Mouse (Mus musculus) naive thymus-derived CD4-positive, alpha-beta T cell, adult 2 months (primary cell): ENCODE results near the gene Pnn.
"Not testable (repeated sequence)": the region's sequence is repeated elsewhere in the genome, so short reads cannot be mapped to it uniquely, and the experiment has no call there.

Source experiments
- DNase-seq: peaks from one replicate; pipeline ENCODE4 v3.0.0-alpha.2; 2011; ENCODE audit warnings: low read depth

The Pnn gene

GRCm38 (mm10) chr12:59066448-59067077 lies at the start of gene Pnn:
TSS of gene Pnn (plus strand) at chr12:59066884.
- DNase-seq: peak; percentile 97

DNA sequence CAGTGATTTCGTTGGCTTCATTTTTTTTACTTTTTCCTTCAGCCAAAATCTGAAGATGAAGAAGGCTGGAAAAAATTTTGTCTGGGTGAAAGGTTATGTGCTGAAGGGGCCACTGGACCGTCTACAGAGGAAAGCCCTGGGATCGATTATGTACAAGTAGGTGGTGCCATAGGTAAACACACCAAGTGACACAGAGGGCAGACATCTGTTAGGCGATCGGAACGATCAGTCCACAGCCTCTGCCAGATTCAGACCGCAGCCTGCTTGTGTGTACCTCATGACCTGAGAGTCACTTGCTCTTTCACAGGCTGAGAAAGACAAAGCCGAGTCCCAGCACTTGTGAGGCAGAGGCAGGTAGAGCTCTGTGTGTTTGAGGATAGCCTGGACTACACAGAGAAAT lies 48.7 kb upstream of the Pnn start:
- DNase-seq: no peak

DNA sequence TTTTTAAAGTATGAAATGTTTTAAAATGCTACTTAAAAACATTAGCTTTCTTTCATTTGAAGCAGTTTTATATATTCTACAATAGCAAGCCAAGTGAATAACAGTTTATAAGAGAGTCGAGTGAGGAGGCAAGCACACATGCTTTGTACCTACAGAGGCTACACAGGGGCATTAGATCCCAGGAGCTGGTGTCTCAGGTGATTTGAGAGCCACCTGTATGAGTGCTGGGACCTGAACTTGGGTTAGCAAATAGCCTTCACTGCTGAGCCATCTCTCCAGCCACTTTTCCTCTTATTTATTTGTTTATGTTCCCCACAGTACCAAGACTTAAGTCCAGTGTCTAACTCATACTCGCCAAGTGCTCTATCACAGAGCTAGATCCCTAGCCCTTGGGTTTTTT lies 46.8 kb upstream of the Pnn start:
- DNase-seq: no peak

DNA sequence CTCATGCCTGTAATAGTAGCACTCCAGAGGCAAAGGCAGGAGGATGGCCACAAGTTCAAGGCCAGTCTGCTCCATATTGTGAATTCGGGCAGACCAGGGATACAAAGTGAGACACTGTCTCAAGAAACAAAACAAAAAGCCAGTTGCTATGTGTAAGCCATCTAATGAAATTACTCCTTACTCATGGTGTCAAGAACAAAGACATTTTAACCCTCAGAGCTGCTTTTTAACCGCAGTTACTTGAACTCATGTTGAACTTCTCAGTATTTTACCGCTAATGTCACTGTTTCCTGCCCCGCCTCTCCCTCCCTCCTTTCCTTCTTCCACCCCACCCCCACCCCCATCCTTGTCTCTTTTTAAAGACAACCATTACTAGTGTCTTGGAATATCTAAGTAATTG lies 45.4 kb upstream of the Pnn start:
- DNase-seq: peak; percentile 50

GRCm38 (mm10) chr12:59032101-59032500 lies 34.6 kb upstream of the Pnn start:
- DNase-seq: peak; percentile 55

GRCm38 (mm10) chr12:59039162-59039970 lies 27.3 kb upstream of the Pnn start:
- no peak for DNase-seq

GRCm38 (mm10) chr12:59039971-59040844 lies 26.5 kb upstream of the Pnn start:
- DNase-seq: peak; percentile 33

DNA sequence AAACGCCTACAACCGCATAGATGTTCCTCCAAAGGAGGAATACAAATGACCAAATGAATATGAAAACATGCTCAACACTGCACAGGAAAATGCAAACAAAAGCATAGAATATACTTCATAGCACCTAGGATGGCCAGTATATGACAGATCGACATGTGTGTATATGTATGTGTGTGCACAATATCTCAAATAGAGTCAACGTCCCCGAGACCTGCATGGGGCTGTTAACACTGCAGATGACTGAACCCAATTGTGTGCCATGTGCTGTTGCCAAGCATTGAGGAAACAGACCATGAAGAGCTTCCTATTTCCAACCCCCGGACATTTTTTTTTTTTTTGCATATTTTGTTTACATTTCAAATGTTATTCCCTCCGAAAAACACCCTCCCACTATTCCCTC lies 25.8 kb upstream of the Pnn start:
- DNase-seq: no peak

DNA sequence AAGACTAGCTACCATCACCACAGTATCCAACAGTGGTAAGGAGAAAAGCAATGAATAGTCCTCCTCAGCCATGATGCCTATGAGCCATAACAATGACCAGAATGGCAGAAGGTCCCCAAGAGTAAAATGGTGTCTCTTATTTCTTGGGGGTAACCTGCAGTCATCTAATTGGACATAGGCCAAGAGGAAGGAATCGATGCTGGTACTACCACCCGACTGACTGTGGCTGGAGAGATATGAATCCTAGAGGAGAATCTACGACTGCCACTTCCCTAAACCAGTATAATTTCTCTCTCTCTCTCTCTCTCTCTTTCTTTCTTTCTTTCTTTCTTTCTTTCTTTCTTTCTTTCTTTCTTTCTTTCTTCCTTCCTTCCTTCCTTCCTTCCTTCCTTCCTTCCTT lies 14.2 kb upstream of the Pnn start:
- no peak for DNase-seq

- no peak for DNase-seq
Measured at GRCm38 (mm10) chr12:59053166-59053565, 13.5 kb upstream of the Pnn start.

GRCm38 (mm10) chr12:59053976-59054375 lies 12.7 kb upstream of the Pnn start:
- no peak for DNase-seq

DNA sequence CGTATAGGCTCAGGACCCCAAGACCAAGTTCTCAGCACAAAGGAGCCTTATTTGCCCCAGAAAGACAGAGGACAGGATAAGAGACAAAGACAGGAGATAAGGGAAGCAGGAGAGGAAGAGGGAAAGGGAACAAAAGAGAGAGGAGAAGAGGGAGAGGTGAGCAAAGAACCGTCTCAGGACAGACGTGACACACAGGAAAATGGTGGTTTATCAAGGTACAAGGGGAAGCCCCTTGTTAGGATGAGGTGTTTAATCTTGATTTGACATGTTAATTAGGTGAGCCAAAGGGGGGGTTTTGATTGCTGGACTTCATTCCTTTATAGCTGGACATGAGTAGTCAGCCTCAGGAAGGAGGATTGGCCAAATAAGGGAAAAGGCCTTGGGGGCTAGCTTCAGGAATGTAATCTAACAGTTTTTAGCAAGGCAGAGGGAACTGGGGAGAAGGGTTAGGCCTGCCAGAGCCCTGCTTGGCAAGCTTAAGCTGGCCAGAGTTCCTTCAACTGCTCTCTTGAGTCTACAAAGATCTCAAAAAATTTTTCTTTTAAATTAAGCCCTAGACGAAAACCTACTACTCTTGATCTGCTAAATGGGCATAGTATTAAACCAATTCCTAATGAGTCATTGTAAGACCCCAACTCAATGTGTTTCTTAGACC lies 11.4 kb upstream of the Pnn start:
- DNase-seq: peak; percentile 36

DNA sequence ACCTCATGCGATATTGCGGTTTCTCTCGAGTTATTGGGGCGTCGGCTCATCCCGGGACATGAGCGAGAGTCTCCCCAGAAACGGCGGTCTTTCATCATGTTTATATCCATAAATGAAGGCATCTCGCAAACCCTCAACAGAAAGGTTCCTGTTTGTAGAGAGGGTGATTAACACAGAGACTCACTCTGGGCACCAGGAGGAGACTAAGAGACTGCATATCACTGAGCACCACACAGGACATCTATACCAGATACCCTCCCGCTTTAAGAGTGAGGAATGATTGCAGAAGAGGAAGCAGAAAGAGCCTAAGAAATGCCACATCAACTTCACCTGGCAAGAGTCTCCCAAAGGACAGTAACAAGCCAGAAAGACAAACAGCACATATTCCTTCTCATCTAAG lies 10.5 kb upstream of the Pnn start:
- no peak for DNase-seq

- not testable (repeated sequence) for DNase-seq
Measured at GRCm38 (mm10) chr12:59058242-59058641, 8.4 kb upstream of the Pnn start.

DNA sequence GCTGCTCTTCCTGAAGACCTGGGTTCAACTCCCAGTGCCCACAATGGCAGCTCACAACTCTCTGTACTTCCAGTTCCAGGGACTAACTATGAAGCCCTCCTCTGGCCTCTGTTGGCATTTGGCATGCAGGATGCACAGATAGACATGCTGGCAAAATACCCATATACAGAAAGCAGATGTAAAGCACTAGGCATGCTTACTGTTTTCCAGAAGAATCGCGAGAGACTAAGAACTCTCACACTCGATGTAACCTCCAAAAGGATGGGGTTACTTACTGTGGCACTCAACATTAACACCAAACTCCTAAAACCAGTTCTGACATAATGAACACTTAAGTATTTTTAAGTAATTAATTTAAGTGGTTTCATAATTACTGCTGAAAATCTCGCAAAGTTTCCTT lies 6.4 kb upstream of the Pnn start:
- DNase-seq: no peak

- peak; percentile 77 for DNase-seq
Measured at GRCm38 (mm10) chr12:59060993-59061595, 5.6 kb upstream of the Pnn start, which contains the start of gene Trappc6b. TSS of gene Trappc6b (minus strand) at chr12:59061472.

- no peak for DNase-seq
Measured at GRCm38 (mm10) chr12:59064837-59065236, 1.8 kb upstream of the Pnn start.

GRCm38 (mm10) chr12:59065776-59066175 lies 908 bp upstream of the Pnn start:
- DNase-seq: no peak

DNA sequence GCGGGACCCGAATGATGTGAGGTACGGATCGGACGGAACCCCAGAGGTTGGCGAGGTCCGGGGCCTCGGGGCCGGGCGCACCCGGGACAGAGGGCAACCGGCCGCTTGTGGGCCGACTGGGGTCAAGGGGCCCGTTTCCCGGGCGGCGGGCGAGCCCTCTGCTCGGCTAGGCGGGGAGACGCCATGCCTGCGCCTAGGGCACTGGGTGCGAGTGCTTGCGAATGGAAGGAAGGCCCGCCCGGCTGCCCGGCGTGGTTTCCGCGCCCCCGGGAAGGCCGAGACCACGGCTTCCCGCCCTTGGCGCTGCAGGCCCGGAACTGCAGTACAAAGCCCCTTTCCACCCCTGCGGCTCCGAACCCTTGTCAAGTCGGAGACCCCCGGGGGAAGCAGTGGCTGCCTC lies 411 bp downstream of the Pnn start:
- no peak for DNase-seq

- DNase-seq: no peak
Measured at GRCm38 (mm10) chr12:59068791-59069190, 2.1 kb downstream of the Pnn start.

GRCm38 (mm10) chr12:59072286-59072685 lies 5.6 kb downstream of the Pnn start:
- no peak for DNase-seq

- no peak for DNase-seq
Measured at GRCm38 (mm10) chr12:59074052-59074451, 7.4 kb downstream of the Pnn start.
